Mouse (Mus musculus) natural killer cell, adult 2 months (primary cell): ENCODE measurements around the gene Ocln.
"Not testable (repeated sequence)": the region's sequence is repeated elsewhere in the genome, so short reads cannot be mapped to it uniquely, and the experiment has no call there.

ENCODE experiments used
- DNase-seq, 2 experiments: peaks; one replicate each; pipeline ENCODE4 v3.0.0; 2022; ENCODE audit warnings: low spot score in 2 of 2

The Ocln gene

GRCm38 (mm10) chr13:100543011-100543767, 9.3 kb downstream of the Ocln start:
- no peak for DNase-seq

DNA sequence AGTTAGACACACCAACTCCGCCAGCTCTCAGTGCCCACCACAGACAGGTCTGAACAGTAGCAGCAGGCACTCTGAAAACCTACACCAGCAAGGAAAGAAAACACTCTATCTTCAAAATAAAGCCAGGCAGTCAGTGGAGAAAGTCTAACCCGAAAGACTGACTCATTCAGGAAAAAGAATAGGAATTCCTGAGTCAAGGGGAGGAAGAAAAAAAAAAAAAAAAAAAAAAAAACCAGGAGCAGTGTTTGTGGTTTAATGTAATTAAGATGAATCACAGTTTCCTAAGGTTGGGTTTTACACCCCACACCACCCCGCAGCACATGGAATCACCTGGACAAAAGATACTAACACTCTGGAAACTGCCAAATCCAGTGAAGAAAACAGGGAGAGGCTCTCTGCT, 16.4 kb downstream of the Ocln start:
- DNase-seq, result no peak

- DNase-seq, result no peak
Measured at GRCm38 (mm10) chr13:100532788-100533365, 19.6 kb downstream of the Ocln start.

- DNase-seq, result no peak
Measured at GRCm38 (mm10) chr13:100526649-100527038, 25.9 kb downstream of the Ocln start.

DNA sequence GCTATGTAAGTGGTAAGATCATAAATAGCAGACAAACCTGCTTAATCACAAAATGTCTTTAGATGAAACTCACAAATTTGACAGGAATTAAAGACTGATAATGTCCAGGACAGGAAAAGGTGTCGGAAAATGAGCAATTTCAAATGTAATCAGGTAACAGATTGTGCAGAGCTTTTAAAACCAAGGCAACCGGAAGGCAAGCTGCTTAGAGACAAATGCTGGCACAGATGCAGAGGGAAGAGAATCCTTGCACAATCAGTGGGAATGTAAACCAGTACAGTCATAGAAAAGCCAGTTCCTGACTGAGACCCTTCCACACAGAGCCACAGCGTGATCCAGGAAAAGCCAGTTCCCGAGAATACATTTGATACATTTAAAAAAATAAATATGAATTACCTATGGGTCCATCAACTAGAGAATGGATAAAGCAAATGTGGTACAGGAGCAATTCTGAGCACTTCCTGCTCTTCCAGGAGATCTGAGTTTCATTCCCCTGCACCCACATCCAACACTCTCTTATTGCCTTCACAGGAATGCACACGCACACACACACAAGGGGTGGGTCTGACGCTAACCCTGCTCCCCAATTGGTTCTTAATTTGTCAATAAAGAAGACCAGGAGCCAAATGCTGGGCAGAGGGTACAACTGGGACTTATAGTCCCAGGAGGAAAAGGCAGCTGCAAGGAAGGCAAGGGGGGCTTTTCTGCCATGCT, 26.4 kb downstream of the Ocln start:
- DNase-seq, result no peak

DNA sequence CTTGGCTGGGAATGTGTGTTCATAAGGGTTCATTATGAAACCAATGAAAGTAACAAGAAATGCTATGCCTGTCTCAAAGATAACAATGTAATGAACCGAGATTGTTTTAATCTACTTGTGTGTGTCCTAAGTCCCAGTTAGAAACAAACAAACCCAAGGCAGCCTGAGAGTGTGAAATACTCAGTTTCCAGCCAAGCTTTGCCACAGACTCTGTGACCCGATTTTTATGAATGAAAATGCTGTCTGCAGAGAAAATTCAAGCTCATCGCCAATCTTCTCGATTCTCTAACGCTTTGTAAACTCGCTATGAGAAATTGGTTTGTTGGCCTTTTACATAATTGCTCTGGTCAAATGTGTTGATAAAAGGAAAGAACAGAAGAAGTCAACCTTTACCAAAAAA, 27.6 kb downstream of the Ocln start:
- DNase-seq, result no peak

DNA sequence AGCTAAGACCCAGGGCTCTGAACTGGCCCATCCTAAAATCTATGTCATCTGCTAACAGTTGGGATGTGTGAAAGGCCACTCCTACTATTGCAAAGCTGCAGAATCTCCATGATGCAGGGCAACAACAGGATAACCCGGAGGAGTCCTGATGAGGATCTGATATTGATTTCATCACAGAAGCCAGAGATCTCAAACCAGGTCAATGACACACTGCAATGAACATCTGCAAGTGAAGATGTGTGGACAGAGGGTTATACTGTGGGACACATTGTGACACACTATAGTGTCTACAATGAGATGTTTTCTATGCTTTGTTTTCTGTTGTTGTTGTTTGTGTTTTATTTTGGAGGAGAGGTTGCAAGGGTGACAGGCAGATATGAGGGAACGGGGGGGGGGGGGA, 28.8 kb downstream of the Ocln start:
- DNase-seq, result no peak

DNA sequence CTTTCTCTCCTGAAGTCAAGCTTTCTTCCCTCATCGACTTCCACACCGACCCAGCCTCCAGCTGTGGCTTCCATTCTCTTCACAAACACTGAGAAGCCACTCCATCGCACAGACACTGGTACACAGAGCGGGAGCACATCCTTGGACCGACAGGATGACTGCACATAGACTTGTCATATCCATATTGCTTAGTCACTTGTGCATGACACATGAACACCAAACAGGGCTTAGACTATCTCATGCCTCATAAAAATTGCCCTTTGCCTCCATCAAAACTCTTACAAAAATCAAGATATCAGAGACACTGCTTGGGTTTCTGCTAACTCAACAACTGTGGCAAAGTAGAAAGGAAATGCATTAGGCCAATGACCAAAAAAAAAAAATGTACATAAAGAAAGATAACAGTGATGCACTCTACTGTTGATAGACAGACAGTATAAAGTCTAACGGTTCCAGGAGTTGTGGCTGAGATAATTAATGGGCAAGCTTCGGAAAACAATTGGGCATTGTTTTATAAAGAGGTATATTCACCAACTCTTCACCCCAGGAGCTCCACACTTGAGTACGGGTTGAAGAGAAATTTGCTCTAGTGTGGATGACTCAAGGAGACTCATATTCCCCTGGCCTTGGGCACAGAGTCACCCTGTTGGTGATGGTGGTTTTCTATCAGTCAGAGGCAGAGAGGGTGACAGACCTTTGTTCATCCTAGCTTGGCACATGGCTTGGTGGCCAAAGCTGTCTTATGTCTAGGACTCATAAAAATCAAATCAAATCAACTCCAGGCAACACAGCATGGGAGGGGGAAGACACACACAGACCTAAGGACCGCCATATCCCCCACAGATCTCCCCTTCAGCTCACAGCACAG, 30.6 kb downstream of the Ocln start:
- no peak for DNase-seq

GRCm38 (mm10) chr13:100519162-100519561, 33.4 kb downstream of the Ocln start:
- DNase-seq, result no peak

DNA sequence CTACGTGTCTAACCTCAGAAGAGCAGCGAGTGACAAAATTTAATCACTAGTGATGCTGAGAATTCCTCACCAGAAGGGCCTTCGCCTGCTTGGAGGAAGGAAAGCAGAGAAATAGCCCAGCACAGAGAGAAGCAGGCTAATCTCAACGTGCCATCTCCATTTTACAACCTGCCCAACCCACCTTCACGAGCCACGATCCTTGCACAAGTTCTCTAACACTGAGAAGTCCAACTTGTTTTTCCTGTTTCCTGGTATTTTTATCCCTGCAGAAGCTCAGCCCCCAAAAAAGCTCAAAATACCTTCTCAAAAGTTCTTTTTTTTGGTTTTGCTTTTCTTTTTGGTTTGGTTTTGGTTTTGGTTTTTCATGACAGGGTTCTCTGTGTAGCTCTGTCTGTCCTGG, 34.3 kb downstream of the Ocln start:
- DNase-seq, result no peak

GRCm38 (mm10) chr13:100517652-100518153, 34.8 kb downstream of the Ocln start:
- no peak for DNase-seq

DNA sequence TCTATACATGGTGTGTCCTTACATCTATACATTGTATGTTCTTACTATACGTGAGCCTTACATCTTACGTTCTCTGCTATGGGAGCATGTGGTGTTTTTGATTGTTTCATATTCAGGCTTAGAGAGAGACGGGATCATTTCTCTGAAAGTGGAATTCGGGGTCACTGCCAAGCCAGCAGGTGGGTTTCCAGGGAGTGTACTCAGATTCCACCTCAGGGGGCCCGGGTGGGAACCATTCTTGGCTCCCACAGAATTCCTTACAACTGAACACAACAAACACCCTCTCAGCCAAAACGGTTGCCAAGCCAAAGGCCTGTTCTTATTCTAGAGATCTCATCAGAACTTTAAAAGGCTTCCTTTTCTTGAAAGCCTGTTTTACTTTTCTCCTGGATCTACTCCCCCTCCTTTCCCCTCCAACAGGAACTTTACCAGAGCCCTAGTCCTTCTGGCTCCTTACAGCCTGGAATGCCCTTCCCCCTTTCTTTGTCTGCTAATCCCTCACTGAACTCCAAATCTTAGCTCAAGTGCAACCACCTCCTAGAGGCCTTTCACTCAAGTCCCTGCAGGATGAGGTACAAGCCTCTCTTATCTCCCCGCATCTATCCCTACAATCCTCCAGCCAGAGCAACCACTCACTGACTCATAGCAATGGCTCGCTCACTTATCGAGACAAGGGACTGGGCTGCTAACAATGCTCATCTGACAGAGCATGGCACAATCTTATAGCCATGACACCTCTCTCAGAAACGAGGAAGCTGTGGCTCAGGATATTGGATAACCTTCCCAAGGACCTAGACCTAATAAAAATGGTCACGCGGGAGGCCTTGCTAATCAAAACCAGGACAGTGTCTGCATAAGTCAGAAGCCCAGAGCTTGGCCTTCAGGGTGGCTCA, 36.1 kb downstream of the Ocln start:
- DNase-seq, result no peak

GRCm38 (mm10) chr13:100512792-100513191, 39.7 kb downstream of the Ocln start:
- DNase-seq, result no peak

DNA sequence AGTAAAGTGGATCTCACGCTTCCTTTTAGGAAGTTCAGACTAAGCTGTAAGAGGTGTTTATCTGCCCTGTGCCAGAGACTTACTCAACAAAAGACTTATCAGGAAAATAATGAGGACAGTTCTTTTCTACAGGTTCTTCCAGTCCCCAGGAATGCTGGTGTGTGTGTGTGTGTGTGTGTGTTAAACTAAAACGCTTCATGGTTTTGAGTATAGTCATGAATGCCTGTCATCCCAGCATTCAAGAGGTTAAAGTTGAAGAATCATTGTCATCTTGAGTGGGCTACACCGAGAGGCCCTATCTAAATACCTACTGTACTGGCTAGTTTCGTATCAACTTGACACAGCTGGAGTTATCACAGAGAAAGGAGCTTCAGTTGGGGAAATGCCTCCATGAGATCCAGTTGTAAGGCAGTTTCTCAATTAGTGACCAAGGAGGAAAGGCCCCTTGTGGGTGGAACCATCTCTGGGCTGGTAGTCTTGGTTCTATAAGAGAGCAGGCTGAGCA, 40.6 kb downstream of the Ocln start:
- DNase-seq, result no peak

GRCm38 (mm10) chr13:100511146-100511859, 41.2 kb downstream of the Ocln start:
- DNase-seq, result no peak

DNA sequence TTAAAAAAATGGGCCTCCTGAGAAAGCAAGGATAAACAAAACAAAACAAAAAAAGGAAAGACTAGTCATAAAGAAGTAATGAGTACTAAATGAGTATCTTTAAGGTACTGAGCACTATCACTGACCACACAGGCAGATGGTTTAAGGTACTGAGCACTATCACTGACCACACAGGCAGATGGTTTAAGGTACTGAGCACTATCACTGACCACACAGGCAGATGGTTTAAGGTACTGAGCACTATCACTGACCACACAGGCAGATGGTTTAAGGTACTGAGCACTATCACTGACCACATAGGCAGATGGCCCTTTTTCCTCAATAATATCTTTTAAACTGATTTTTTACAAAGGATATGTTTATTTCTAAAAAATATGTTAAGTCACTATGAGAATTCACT, 52.9 kb downstream of the Ocln start:
- not testable (repeated sequence) for DNase-seq

DNA sequence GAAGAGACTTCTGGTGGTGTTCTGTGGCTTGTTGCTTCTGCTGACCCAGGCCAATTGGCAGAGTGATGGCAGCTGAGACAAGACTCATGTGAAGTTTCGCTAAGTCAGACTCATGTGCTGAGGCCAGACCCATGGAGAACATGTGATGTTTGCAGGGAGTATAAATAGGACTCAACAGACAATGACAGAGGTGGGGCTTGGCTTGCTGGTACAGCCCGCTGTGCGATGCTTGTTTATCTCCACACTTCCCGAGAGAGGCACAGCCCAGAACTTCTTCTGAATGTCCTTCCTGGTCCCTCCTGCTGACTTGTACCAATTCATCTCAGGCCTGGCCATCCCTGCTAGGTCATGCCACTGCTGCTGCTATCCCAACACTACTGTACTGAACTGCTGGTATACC, 57.2 kb downstream of the Ocln start:
- DNase-seq, result no peak

DNA sequence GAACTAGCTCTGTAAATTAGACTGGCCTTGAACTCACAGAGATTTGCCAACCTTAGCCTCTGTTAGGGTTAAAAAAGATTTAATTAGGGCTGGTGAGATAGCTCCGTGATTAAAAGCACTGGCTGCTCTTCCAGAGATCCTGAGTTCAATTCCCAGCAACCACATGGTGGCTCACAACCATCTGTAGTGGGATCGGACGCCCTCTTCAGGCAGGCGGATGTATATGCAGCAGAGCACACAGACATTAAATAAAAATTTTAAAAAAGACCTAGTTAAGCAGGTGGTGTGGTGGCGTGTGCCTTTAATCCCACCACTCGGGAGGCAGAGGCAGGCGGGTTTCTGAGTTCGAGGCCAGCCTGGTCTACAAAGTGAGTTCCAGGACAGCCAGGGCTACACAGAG, 58.1 kb downstream of the Ocln start:
- DNase-seq, result not testable (repeated sequence)

DNA sequence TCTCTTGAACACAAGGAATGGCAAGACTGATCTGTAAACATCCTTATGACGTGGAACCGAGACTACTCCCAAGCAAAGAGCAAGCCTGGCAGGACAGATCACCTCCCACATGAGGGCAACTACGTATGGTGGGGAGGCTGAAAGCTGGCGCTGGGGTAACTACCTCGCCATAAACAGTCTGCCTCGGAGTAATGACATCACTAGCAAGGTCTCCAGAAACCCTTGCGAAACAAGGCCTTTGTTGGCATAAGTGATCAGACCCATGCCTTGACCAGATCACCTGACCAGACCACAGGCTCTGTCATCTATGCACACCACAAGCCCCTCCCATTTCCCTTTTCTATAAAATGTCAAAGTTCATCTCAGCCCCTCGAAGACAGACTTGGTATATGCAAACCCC, 59.2 kb downstream of the Ocln start:
- DNase-seq, result peak; percentile 15 to 19
